Mouse (Mus musculus): ENCODE results near the gene Zan. TPM values are rescaled to one million over a fixed set of nuclear protein-coding genes. Genes with fewer than 3 reads are reported as not detected.

The Zan gene
- total RNA-seq (2021), result under 1 TPM; 0.02 TPM
- long read RNA-seq, experiment 1, result 0 reads
- long read RNA-seq, experiment 2, result 0 reads

- DNase-seq, result no peak
- intact Hi-C loops (cut with DNase I), result no loop called here
Observed at GRCm38 (mm10) chr5:137476964-137477363, at the start of gene Zan. Zan (minus strand) TSS chr5:137477064.

GRCm38 (mm10) chr5:137526192-137526936 is 49.5 kb upstream of the Zan start:
- intact Hi-C loops (cut with DNase I), result no loop called here
- DNase-seq, result peak in 1 of 2 experiments; percentile 55

GRCm38 (mm10) chr5:137525511-137525910 is 48.6 kb upstream of the Zan start:
- no peak for DNase-seq
- intact Hi-C loops (cut with DNase I), result no loop called here

- DNase-seq, result no peak
- intact Hi-C loops (cut with DNase I), result no loop called here
Observed at GRCm38 (mm10) chr5:137524671-137525070, 47.8 kb upstream of the Zan start.

- no peak for DNase-seq
- intact Hi-C loops (cut with DNase I), result no loop called here
Observed at GRCm38 (mm10) chr5:137524251-137524515, 47.3 kb upstream of the Zan start.

GRCm38 (mm10) chr5:137523396-137524250 is 46.8 kb upstream of the Zan start:
- no peak for DNase-seq
- intact Hi-C loops (cut with DNase I), result no loop called here

- DNase-seq, result no peak
- intact Hi-C loops (cut with DNase I), result no loop called here
Observed at GRCm38 (mm10) chr5:137522711-137523110, 45.8 kb upstream of the Zan start.

GRCm38 (mm10) chr5:137521861-137522260 is 45.0 kb upstream of the Zan start:
- no peak for DNase-seq
- intact Hi-C loops (cut with DNase I), result no loop called here

- intact Hi-C loops (cut with DNase I), result loop anchor here (5.0 kb wide), 1 partner anchor 112 kb away; no protein-coding TSS in a partner anchor
- no peak for DNase-seq
Observed at GRCm38 (mm10) chr5:137519691-137520550, 43.1 kb upstream of the Zan start.

- DNase-seq, result peak in 1 of 2 experiments; percentile 52
- intact Hi-C loops (cut with DNase I), result loop anchor here (5.0 kb wide), 1 partner anchor 114 kb away; no protein-coding TSS in a partner anchor
Observed at GRCm38 (mm10) chr5:137518436-137518835, 41.6 kb upstream of the Zan start, which contains the start of gene Gigyf1. Gigyf1 (plus strand) TSS chr5:137518548.

GRCm38 (mm10) chr5:137514811-137515210 is 37.9 kb upstream of the Zan start:
- DNase-seq, result no peak
- intact Hi-C loops (cut with DNase I), result loop anchor here (5.0 kb wide), 3 partner anchors 117 to 242 kb away; no protein-coding TSS in a partner anchor

GRCm38 (mm10) chr5:137513951-137514721 is 37.3 kb upstream of the Zan start:
- intact Hi-C loops (cut with DNase I), result loop anchor here (5.0 kb wide), 2 partner anchors 138 to 243 kb away; no protein-coding TSS in a partner anchor
- DNase-seq, result no peak

- peak in 1 of 2 experiments; percentile 63 for DNase-seq
- intact Hi-C loops (cut with DNase I), result loop anchor here (5.0 kb wide), 2 partner anchors 139 to 244 kb away; no protein-coding TSS in a partner anchor
Observed at GRCm38 (mm10) chr5:137512847-137513794, 36.3 kb upstream of the Zan start.

- DNase-seq, result no peak
- intact Hi-C loops (cut with DNase I), result loop anchor here (5.0 kb wide), 2 partner anchors 141 to 246 kb away; no protein-coding TSS in a partner anchor
Observed at GRCm38 (mm10) chr5:137511706-137512105, 34.8 kb upstream of the Zan start.

GRCm38 (mm10) chr5:137510573-137511390 is 33.9 kb upstream of the Zan start:
- peak in 1 of 2 experiments; percentile 43 for DNase-seq
- intact Hi-C loops (cut with DNase I), result loop anchor here (5.0 kb wide), 2 partner anchors 142 to 247 kb away; no protein-coding TSS in a partner anchor

GRCm38 (mm10) chr5:137510014-137510501 is 33.2 kb upstream of the Zan start:
- DNase-seq, result peak; percentile 81 to 85
- intact Hi-C loops (cut with DNase I), result loop anchor here (5.0 kb wide), 2 partner anchors 142 to 247 kb away; no protein-coding TSS in a partner anchor

GRCm38 (mm10) chr5:137504041-137504440 is 27.2 kb upstream of the Zan start:
- intact Hi-C loops (cut with DNase I), result loop anchor here (5.0 kb wide), 1 partner anchor 212 kb away; the partner anchor contains the start of gene Ufsp1
- no peak for DNase-seq

All from heart, postnatal 14 days (tissue).